ENCODE assay signal across 14 mouse cellular contexts in genomic region chr11:3381148-3381814, GRCm38 (mm10).
"Had no signal": no experiment of that assay in that cellular context is flagged by ENCODE, and none has a peak within 500 bp of the region (broad histone marks: within the 10 kb centered on the region; RNA-seq: fewer than 3 reads in every experiment).

No protein-coding gene starts in this region.

- H3K36me3 ChIP-seq: midbrain, embryonic 15.5 days had no signal

- H3K27ac ChIP-seq: kidney, postnatal 0 days; limb, embryonic 15.5 days; midbrain, embryonic 10.5 days; midbrain, embryonic 15.5 days; neural tube, embryonic 12.5 days had no signal

- H3K9me3 ChIP-seq: limb, embryonic 15.5 days; midbrain, embryonic 15.5 days; neural tube, embryonic 12.5 days had no signal

- H3K9ac ChIP-seq: limb, embryonic 15.5 days; midbrain, embryonic 15.5 days; neural tube, embryonic 12.5 days had no signal

- H3K27me3 ChIP-seq: limb, embryonic 15.5 days; midbrain, embryonic 15.5 days; neural tube, embryonic 12.5 days had no signal

- H3K4me2 ChIP-seq: limb, embryonic 15.5 days; midbrain, embryonic 15.5 days; neural tube, embryonic 12.5 days had no signal

- ATAC-seq: midbrain, embryonic 15.5 days had no signal

- DNase-seq: kidney, adult 11 months; kidney, adult 9 months; kidney, postnatal 36 days; layer of hippocampus, adult 9-11 months; layer of hippocampus, postnatal 36 days; lung, adult 18-20 months; lung, postnatal 4 days; thymus, adult 18-20 months; thymus, postnatal 14 days had no signal

- H3K4me1 ChIP-seq: limb, embryonic 15.5 days; midbrain, embryonic 10.5 days; midbrain, embryonic 15.5 days; neural tube, embryonic 12.5 days had no signal

- H3K4me3 ChIP-seq: limb, embryonic 15.5 days; midbrain, embryonic 10.5 days; midbrain, embryonic 15.5 days; neural tube, embryonic 12.5 days had no signal
